Mouse (Mus musculus) hindbrain, embryonic 10.5 days (tissue): ENCODE measurements around the gene Fancf. TPM values are rescaled to one million over a fixed set of nuclear protein-coding genes. Genes with fewer than 3 reads are reported as not detected.
A peak's percentile ranks its signal among the peaks of the same experiment; 100 is the strongest.

Experiments
- DNase-seq: peaks from one replicate; pipeline ENCODE4 v3.0.0-alpha.2; 2017; ENCODE audit warnings: low spot score
- H3K27ac ChIP-seq: fragments of 300-500 bp; sonication (generic); 2 replicates; pipeline ENCODE4 v1.5.1; 2016; ENCODE audit warnings: mild to moderate bottlenecking, moderate library complexity
- H3K27me3 ChIP-seq: fragments of 300-500 bp; sonication (generic); 2 replicates; pipeline ENCODE4 v1.6.1; 2016; ENCODE audit warnings: mild to moderate bottlenecking; ENCODE audit not compliant: poor library complexity, insufficient read depth, severe bottlenecking
- H3K36me3 ChIP-seq: fragments of 300-500 bp; sonication (generic); 2 replicates; pipeline ENCODE4 v1.6.1; 2016; ENCODE audit warnings: mild to moderate bottlenecking, moderate library complexity
- H3K4me1 ChIP-seq: fragments of 300-500 bp; sonication (generic); replicated peaks from 2 replicates; pipeline ENCODE4 v1.6.1; 2016; ENCODE audit warnings: mild to moderate bottlenecking
- H3K4me3 ChIP-seq: fragments of 300-500 bp; sonication (generic); 2 replicates; pipeline ENCODE4 v1.5.1; 2016; ENCODE audit warnings: mild to moderate bottlenecking, moderate library complexity
- H3K9me3 ChIP-seq: fragments of 300-500 bp; sonication (generic); 2 replicates; pipeline ENCODE4 v1.6.1; 2016; ENCODE audit warnings: mild to moderate bottlenecking, moderate library complexity
- WGBS: fragments of 180-500 bp; shearing (Covaris S2); methylation state at CpG from one replicate; pipeline ENCODE4 v1.1.7; 2016; 5-methylcytosine and 5-hydroxymethylcytosine counted together
- polyA plus RNA-seq: library from polyadenylated mRNA; unstranded; fragments of >200 nt; fragmentation: Nextera tagmentation; extraction: Ambion mirVana; gene quantifications from 2 replicates; pipeline ENCODE4 v1.2.1, GENCODE M21; 2016

Fancf gene
- 11.5 and 11.9 TPM in 2 replicates for polyA plus RNA-seq

GRCm38 (mm10) chr7:51862097-51862492, at the start of gene Fancf:
Gene Fancf, minus strand, starts transcription at chr7:51862267.
- H3K4me1 ChIP-seq, result peaks cover 23% of the 10 kb centered on the region
- H3K4me3 ChIP-seq, result peak within 1 kb of the TSS; percentile 70
- no peaks in the 10 kb centered on the region for H3K9me3 ChIP-seq
- H3K36me3 ChIP-seq, result peaks cover 39% of the 10 kb centered on the region
- no peaks in the 10 kb centered on the region for H3K27me3 ChIP-seq
- under 1% methylated on average over 43 of the region's 43 CpGs for WGBS
- DNase-seq, result peak; percentile 95
- H3K27ac ChIP-seq, result peak within 1 kb of the TSS; percentile 98

- no peak for DNase-seq
Measured at GRCm38 (mm10) chr7:51899066-51899465, 37.0 kb upstream of the Fancf start.

GRCm38 (mm10) chr7:51894939-51895338, 32.9 kb upstream of the Fancf start:
- Histone ChIP-seq H3K36me3 (no peaks in the 10 kb centered on the region), H3K4me1 (no peaks in the 10 kb centered on the region), H3K4me3 (no peak overlapping the region), H3K27me3 (no peaks in the 10 kb centered on the region), H3K9me3 (no peaks in the 10 kb centered on the region), H3K27ac (no peak overlapping the region; the same call in 1 of the 2 replicates)
- WGBS, result 60% methylated on average over 2 of the region's 2 CpGs
- no peak for DNase-seq

More at GRCm38 (mm10) chr7:51899066-51899465, 37.0 kb upstream of the Fancf start:
- Histone ChIP-seq H3K36me3 (no peaks in the 10 kb centered on the region), H3K27ac (no peak overlapping the region), H3K27me3 (no peaks in the 10 kb centered on the region), H3K4me3 (no peak overlapping the region), H3K4me1 (no peaks in the 10 kb centered on the region), H3K9me3 (no peaks in the 10 kb centered on the region)
- 76% methylated on average over 6 of the region's 6 CpGs for WGBS

GRCm38 (mm10) chr7:51894133-51894801, 32.2 kb upstream of the Fancf start:
- Histone ChIP-seq H3K27me3 (no peaks in the 10 kb centered on the region), H3K4me1 (no peaks in the 10 kb centered on the region), H3K36me3 (no peaks in the 10 kb centered on the region), H3K9me3 (no peaks in the 10 kb centered on the region), H3K27ac (no peak overlapping the region), H3K4me3 (no peak overlapping the region)
- 82% methylated on average over 4 of the region's 4 CpGs for WGBS
- DNase-seq, result no peak

GRCm38 (mm10) chr7:51893008-51893407, 30.9 kb upstream of the Fancf start:
- WGBS, result 90% methylated on average over 4 of the region's 4 CpGs
- Histone ChIP-seq H3K9me3 (no peaks in the 10 kb centered on the region), H3K4me3 (no peak overlapping the region), H3K4me1 (no peaks in the 10 kb centered on the region), H3K36me3 (no peaks in the 10 kb centered on the region), H3K27ac (no peak overlapping the region), H3K27me3 (no peaks in the 10 kb centered on the region)
- no peak for DNase-seq

GRCm38 (mm10) chr7:51892224-51892965, 30.3 kb upstream of the Fancf start:
- Histone ChIP-seq H3K36me3 (no peaks in the 10 kb centered on the region), H3K9me3 (no peaks in the 10 kb centered on the region), H3K27ac (no peak overlapping the region), H3K4me3 (no peak overlapping the region), H3K4me1 (no peaks in the 10 kb centered on the region), H3K27me3 (no peaks in the 10 kb centered on the region)
- DNase-seq, result no peak
- WGBS, result 86% methylated on average over 1 of the region's 1 CpGs

GRCm38 (mm10) chr7:51889601-51890000, 27.5 kb upstream of the Fancf start:
- no peaks in the 10 kb centered on the region for H3K4me1 ChIP-seq
- no peak overlapping the region for H3K27ac ChIP-seq
- H3K4me3 ChIP-seq, result no peak overlapping the region
- no peaks in the 10 kb centered on the region for H3K27me3 ChIP-seq
- WGBS, result 89% methylated on average over 7 of the region's 7 CpGs
- H3K9me3 ChIP-seq, result no peaks in the 10 kb centered on the region
- no peak for DNase-seq
- H3K36me3 ChIP-seq, result no peaks in the 10 kb centered on the region

- no peaks in the 10 kb centered on the region for H3K36me3 ChIP-seq
- H3K4me3 ChIP-seq, result no peak overlapping the region
- H3K27ac ChIP-seq, result no peak overlapping the region
- H3K27me3 ChIP-seq, result no peaks in the 10 kb centered on the region
- DNase-seq, result no peak
- no peaks in the 10 kb centered on the region for H3K4me1 ChIP-seq
- H3K9me3 ChIP-seq, result no peaks in the 10 kb centered on the region
- WGBS, result 83% methylated on average over 11 of the region's 11 CpGs
Measured at GRCm38 (mm10) chr7:51887678-51888567, 25.9 kb upstream of the Fancf start.

GRCm38 (mm10) chr7:51885345-51885744, 23.3 kb upstream of the Fancf start:
- H3K27me3 ChIP-seq, result no peaks in the 10 kb centered on the region
- H3K9me3 ChIP-seq, result no peaks in the 10 kb centered on the region
- 59% methylated on average over 3 of the region's 3 CpGs for WGBS
- H3K36me3 ChIP-seq, result no peaks in the 10 kb centered on the region
- H3K4me1 ChIP-seq, result no peaks in the 10 kb centered on the region
- no peak overlapping the region for H3K4me3 ChIP-seq
- no peak overlapping the region for H3K27ac ChIP-seq
- no peak for DNase-seq

- H3K9me3 ChIP-seq, result no peaks in the 10 kb centered on the region
- WGBS, result 80% methylated on average over 4 of the region's 4 CpGs
- H3K27me3 ChIP-seq, result no peaks in the 10 kb centered on the region
- DNase-seq, result no peak
- H3K36me3 ChIP-seq, result no peaks in the 10 kb centered on the region
- H3K27ac ChIP-seq, result no peak overlapping the region
- peaks cover 13% of the 10 kb centered on the region for H3K4me1 ChIP-seq
- peak overlapping the region; percentile 63; the same call in 1 of the 2 replicates for H3K4me3 ChIP-seq
Measured at GRCm38 (mm10) chr7:51880121-51880520, 18.1 kb upstream of the Fancf start.

GRCm38 (mm10) chr7:51879136-51879723, 17.2 kb upstream of the Fancf start:
- DNase-seq, result peak; percentile 72
- Histone ChIP-seq H3K9me3 (no peaks in the 10 kb centered on the region), H3K4me1 (peaks cover 13% of the 10 kb centered on the region), H3K36me3 (no peaks in the 10 kb centered on the region), H3K4me3 (peak overlapping the region; percentile 63), H3K27ac (peak overlapping the region; percentile 93), H3K27me3 (no peaks in the 10 kb centered on the region)
- WGBS, result 2% methylated on average over 17 of the region's 17 CpGs

GRCm38 (mm10) chr7:51878730-51879129, 16.7 kb upstream of the Fancf start:
- Histone ChIP-seq H3K36me3 (no peaks in the 10 kb centered on the region), H3K27me3 (no peaks in the 10 kb centered on the region), H3K9me3 (no peaks in the 10 kb centered on the region), H3K27ac (peak overlapping the region; percentile 93), H3K4me3 (peak overlapping the region; percentile 63), H3K4me1 (peaks cover 13% of the 10 kb centered on the region)
- WGBS, result 2% methylated on average over 8 of the region's 8 CpGs
- no peak for DNase-seq
